Mouse (Mus musculus): Measurements from ENCODE around the gene Akr1a1. TPM values are rescaled to one million over a fixed set of nuclear protein-coding genes. Genes with fewer than 3 reads are reported as not detected.

Akr1a1 gene
- polyA plus RNA-seq, 1 experiment from 2014 or later = 517 TPM

GRCm38 (mm10) chr4:116638821-116639220, 12.7 kb downstream of the Akr1a1 start:
- no peak for ATAC-seq
- in situ Hi-C loops (cut with MboI; ENCODE audit: low pct_unique_long_range_greater_than_20kb) = no loop called here
- ChIA-PET POLR2A (no interaction called here), CTCF (no interaction called here)
- no peak for TF ChIP-seq CTCF (IDR thresholded peaks at IDR 0.05)
- no peaks in the 10 kb centered on the region for H3K27me3 ChIP-seq
- no peak for DNase-seq (ENCODE audit: low read depth, low spot score)

GRCm38 (mm10) chr4:116635197-116635596, 16.3 kb downstream of the Akr1a1 start:
- TF ChIP-seq CTCF (IDR thresholded peaks at IDR 0.05) = no peak
- DNase-seq (ENCODE audit: low read depth, low spot score) (no peak), ATAC-seq (no peak)
- POLR2A ChIA-PET = no interaction called here
- in situ Hi-C loops (cut with MboI; ENCODE audit: low pct_unique_long_range_greater_than_20kb) = no loop called here
- no peaks in the 10 kb centered on the region for H3K27me3 ChIP-seq
- CTCF ChIA-PET = interaction anchor here (1.2 kb wide), 1 partner anchor 10 kb away, joined by 3 read pairs; no protein-coding TSS in a partner anchor

- CTCF ChIA-PET = no interaction called here
Observed at GRCm38 (mm10) chr4:116627722-116628662, 23.5 kb downstream of the Akr1a1 start, which contains the start of gene Nasp. Gene Nasp (minus strand): TSS chr4:116627941.

GRCm38 (mm10) chr4:116627359-116627716, 24.1 kb downstream of the Akr1a1 start:
- ChIA-PET POLR2A (interaction anchor here (0.6 to 1.2 kb wide), 2 partner anchors 16 to 124 kb away, joined by 3 read pairs; no protein-coding TSS in a partner anchor), CTCF (no interaction called here)
- H3K27me3 ChIP-seq = no peaks in the 10 kb centered on the region
- ATAC-seq (peak; percentile 70), DNase-seq (ENCODE audit: low read depth, low spot score) (peak; percentile 68)
- in situ Hi-C loops (cut with MboI; ENCODE audit: low pct_unique_long_range_greater_than_20kb) = loop anchor here (5.0 kb wide), 1 partner anchor 160 kb away; no protein-coding TSS in a partner anchor
- TF ChIP-seq CTCF (IDR thresholded peaks at IDR 0.05) = no peak

More at GRCm38 (mm10) chr4:116627722-116628662, 23.5 kb downstream of the Akr1a1 start, which contains the start of gene Nasp:
- no peaks in the 10 kb centered on the region for H3K27me3 ChIP-seq
- DNase-seq (ENCODE audit: low read depth, low spot score) (peak; percentile 68), ATAC-seq (peak; percentile 87)
- in situ Hi-C loops (cut with MboI; ENCODE audit: low pct_unique_long_range_greater_than_20kb) = loop anchor here (5.0 kb wide), 1 partner anchor 159 kb away; no protein-coding TSS in a partner anchor
- no peak for TF ChIP-seq CTCF (IDR thresholded peaks at IDR 0.05)
- POLR2A ChIA-PET = interaction anchor here (1.2 kb wide), 1 partner anchor 17 kb away, joined by 3 read pairs; no protein-coding TSS in a partner anchor

GRCm38 (mm10) chr4:116626658-116627358, 24.7 kb downstream of the Akr1a1 start:
- in situ Hi-C loops (cut with MboI; ENCODE audit: low pct_unique_long_range_greater_than_20kb) = loop anchor here (5.0 kb wide), 1 partner anchor 160 kb away; no protein-coding TSS in a partner anchor
- DNase-seq (ENCODE audit: low read depth, low spot score) = peak; percentile 41
- ChIA-PET CTCF (no interaction called here), POLR2A (interaction anchor here (0.6 to 1.2 kb wide), 3 partner anchors 16 to 124 kb away, joined by 3 read pairs; no protein-coding TSS in a partner anchor)
- no peaks in the 10 kb centered on the region for H3K27me3 ChIP-seq
- peak; percentile 32 for TF ChIP-seq CTCF (IDR thresholded peaks at IDR 0.05)
- peak; percentile 20 for ATAC-seq

- ChIA-PET CTCF (interaction anchor here (1.2 kb wide), 1 partner anchor 17 kb away, joined by 3 read pairs; no protein-coding TSS in a partner anchor), POLR2A (no interaction called here)
- in situ Hi-C loops (cut with MboI; ENCODE audit: low pct_unique_long_range_greater_than_20kb) = loop anchor here (5.0 kb wide), 1 partner anchor 162 kb away; no protein-coding TSS in a partner anchor
- DNase-seq (ENCODE audit: low read depth, low spot score) (no peak), ATAC-seq (no peak)
- TF ChIP-seq CTCF (IDR thresholded peaks at IDR 0.05) = no peak
- H3K27me3 ChIP-seq = no peaks in the 10 kb centered on the region
Observed at GRCm38 (mm10) chr4:116624831-116625230, 26.6 kb downstream of the Akr1a1 start.

GRCm38 (mm10) chr4:116615237-116615636, 36.2 kb downstream of the Akr1a1 start:
- CTCF ChIA-PET = no interaction called here
- no peaks in the 10 kb centered on the region for H3K27me3 ChIP-seq
- in situ Hi-C loops (cut with MboI; ENCODE audit: low pct_unique_long_range_greater_than_20kb) = no loop called here
- DNase-seq (ENCODE audit: low read depth, low spot score) (no peak), ATAC-seq (no peak)
- TF ChIP-seq CTCF (IDR thresholded peaks at IDR 0.05) = no peak
- POLR2A ChIA-PET = no interaction called here

- no peaks in the 10 kb centered on the region for H3K27me3 ChIP-seq
- ATAC-seq (no peak), DNase-seq (ENCODE audit: low read depth, low spot score) (no peak)
- in situ Hi-C loops (cut with MboI; ENCODE audit: low pct_unique_long_range_greater_than_20kb) = no loop called here
- POLR2A ChIA-PET = interaction anchor here (0.6 kb wide), 1 partner anchor 32 kb away, joined by 4 read pairs; no protein-coding TSS in a partner anchor
- TF ChIP-seq CTCF (IDR thresholded peaks at IDR 0.05) = no peak
- CTCF ChIA-PET = interaction anchor here (1.9 kb wide), 1 partner anchor 9 kb away, joined by 4 read pairs; no protein-coding TSS in a partner anchor
Observed at GRCm38 (mm10) chr4:116612621-116613020, 38.9 kb downstream of the Akr1a1 start.

- ChIA-PET CTCF (no interaction called here), POLR2A (interaction anchor here (0.6 kb wide), 1 partner anchor 47 kb away, joined by 4 read pairs; no protein-coding TSS in a partner anchor)
- H3K27me3 ChIP-seq = no peaks in the 10 kb centered on the region
- DNase-seq (ENCODE audit: low read depth, low spot score) (peak; percentile 64), ATAC-seq (peak; percentile 89)
- in situ Hi-C loops (cut with MboI; ENCODE audit: low pct_unique_long_range_greater_than_20kb) = no loop called here
- no peak for TF ChIP-seq CTCF (IDR thresholded peaks at IDR 0.05)
Observed at GRCm38 (mm10) chr4:116596978-116597881, 54.2 kb downstream of the Akr1a1 start.
